Mouse (Mus musculus): ENCODE results near the gene Rin3. TPM values are rescaled to one million over a fixed set of nuclear protein-coding genes. Genes with fewer than 3 reads are reported as not detected.
A peak's percentile ranks its signal among the peaks of the same experiment; 100 is the strongest.

Gene Rin3
- polyA plus RNA-seq, 1 experiment from 2014 or later = 12.5 TPM

- H3K27ac ChIP-seq (replicated peaks; ENCODE audit: low read depth, low read length) = no peak overlapping the region
- H3K4me3 ChIP-seq (ENCODE audit: low read depth, low read length) = peak overlapping the region; percentile 60
- no peaks in the 10 kb centered on the region for H3K27me3 ChIP-seq (replicated peaks; ENCODE audit: control insufficient read depth, insufficient read depth, low read length)
- no peaks in the 10 kb centered on the region for H3K9me3 ChIP-seq (ENCODE audit: control insufficient read depth, low read length)
- H3K4me1 ChIP-seq (ENCODE audit: control insufficient read depth, insufficient read depth, low read length) = peaks cover 25% of the 10 kb centered on the region
- no peak for ATAC-seq (ENCODE audit: low read depth)
- peak overlapping the region; percentile 97 for H3K4me2 ChIP-seq (ENCODE audit: low read depth, low read length)
- peak overlapping the region; percentile 81; the same call in 1 of the 2 replicates for H3K9ac ChIP-seq (ENCODE audit: low read depth, low read length)
- DNase-seq (ENCODE audit: low spot score) = no peak
- H3K36me3 ChIP-seq (ENCODE audit: control insufficient read depth, insufficient read depth, low read length) = no peaks in the 10 kb centered on the region
- WGBS = 49% methylated on average over 3 of the region's 3 CpGs
These were observed 1.8 kb downstream of the Rin3 start for GRCm38 (mm10) chr12:102284618-102285159.

- Histone ChIP-seq H3K36me3 (ENCODE audit: control insufficient read depth, insufficient read depth, low read length) (no peaks in the 10 kb centered on the region), H3K4me2 (ENCODE audit: low read depth, low read length) (no peak overlapping the region), H3K9me3 (ENCODE audit: control insufficient read depth, low read length) (no peaks in the 10 kb centered on the region), H3K4me1 (ENCODE audit: control insufficient read depth, insufficient read depth, low read length) (peaks cover 25% of the 10 kb centered on the region), H3K27me3 (replicated peaks; ENCODE audit: control insufficient read depth, insufficient read depth, low read length) (no peaks in the 10 kb centered on the region), H3K27ac (replicated peaks; ENCODE audit: low read depth, low read length) (no peak overlapping the region), H3K4me3 (ENCODE audit: low read depth, low read length) (no peak overlapping the region), H3K9ac (ENCODE audit: low read depth, low read length) (no peak overlapping the region)
- no peak for DNase-seq (ENCODE audit: low spot score)
- ATAC-seq (ENCODE audit: low read depth) = no peak
- 74% methylated on average over 6 of the region's 6 CpGs for WGBS
These were observed 2.5 kb downstream of the Rin3 start for GRCm38 (mm10) chr12:102285318-102285717.

GRCm38 (mm10) chr12:102285779-102286178 is 2.9 kb downstream of the Rin3 start:
- Histone ChIP-seq H3K27me3 (replicated peaks; ENCODE audit: control insufficient read depth, insufficient read depth, low read length) (no peaks in the 10 kb centered on the region), H3K9me3 (ENCODE audit: control insufficient read depth, low read length) (no peaks in the 10 kb centered on the region), H3K9ac (ENCODE audit: low read depth, low read length) (no peak overlapping the region), H3K4me1 (ENCODE audit: control insufficient read depth, insufficient read depth, low read length) (peaks cover 25% of the 10 kb centered on the region), H3K27ac (replicated peaks; ENCODE audit: low read depth, low read length) (no peak overlapping the region), H3K4me3 (ENCODE audit: low read depth, low read length) (no peak overlapping the region), H3K4me2 (ENCODE audit: low read depth, low read length) (no peak overlapping the region), H3K36me3 (ENCODE audit: control insufficient read depth, insufficient read depth, low read length) (no peaks in the 10 kb centered on the region)
- ATAC-seq (ENCODE audit: low read depth) = no peak
- DNase-seq (ENCODE audit: low spot score) = no peak
- WGBS = 69% methylated on average over 5 of the region's 5 CpGs

- Histone ChIP-seq H3K4me3 (ENCODE audit: low read depth, low read length) (no peak overlapping the region), H3K27me3 (replicated peaks; ENCODE audit: control insufficient read depth, insufficient read depth, low read length) (no peaks in the 10 kb centered on the region), H3K9ac (ENCODE audit: low read depth, low read length) (no peak overlapping the region; the same call in 1 of the 2 replicates), H3K27ac (replicated peaks; ENCODE audit: low read depth, low read length) (no peak overlapping the region), H3K36me3 (ENCODE audit: control insufficient read depth, insufficient read depth, low read length) (no peaks in the 10 kb centered on the region), H3K4me2 (ENCODE audit: low read depth, low read length) (no peak overlapping the region), H3K4me1 (ENCODE audit: control insufficient read depth, insufficient read depth, low read length) (peaks cover 30% of the 10 kb centered on the region), H3K9me3 (ENCODE audit: control insufficient read depth, low read length) (no peaks in the 10 kb centered on the region)
- WGBS = 75% methylated on average over 10 of the region's 10 CpGs
- DNase-seq (ENCODE audit: low spot score) = peak; percentile 44
- ATAC-seq (ENCODE audit: low read depth) = no peak
These were observed 4.0 kb downstream of the Rin3 start for GRCm38 (mm10) chr12:102286681-102287414.

GRCm38 (mm10) chr12:102287904-102288602 is 5.2 kb downstream of the Rin3 start:
- Histone ChIP-seq H3K4me2 (ENCODE audit: low read depth, low read length) (no peak overlapping the region), H3K36me3 (ENCODE audit: control insufficient read depth, insufficient read depth, low read length) (no peaks in the 10 kb centered on the region), H3K27ac (replicated peaks; ENCODE audit: low read depth, low read length) (no peak overlapping the region), H3K4me1 (ENCODE audit: control insufficient read depth, insufficient read depth, low read length) (peaks cover 38% of the 10 kb centered on the region), H3K27me3 (replicated peaks; ENCODE audit: control insufficient read depth, insufficient read depth, low read length) (no peaks in the 10 kb centered on the region), H3K9ac (ENCODE audit: low read depth, low read length) (no peak overlapping the region), H3K4me3 (ENCODE audit: low read depth, low read length) (no peak overlapping the region), H3K9me3 (ENCODE audit: control insufficient read depth, low read length) (no peaks in the 10 kb centered on the region)
- ATAC-seq (ENCODE audit: low read depth) = no peak
- 80% methylated on average over 6 of the region's 6 CpGs for WGBS
- DNase-seq (ENCODE audit: low spot score) = no peak

- Histone ChIP-seq H3K9me3 (ENCODE audit: control insufficient read depth, low read length) (no peaks in the 10 kb centered on the region), H3K27me3 (replicated peaks; ENCODE audit: control insufficient read depth, insufficient read depth, low read length) (no peaks in the 10 kb centered on the region), H3K4me2 (ENCODE audit: low read depth, low read length) (no peak overlapping the region), H3K4me1 (ENCODE audit: control insufficient read depth, insufficient read depth, low read length) (peaks cover 35% of the 10 kb centered on the region), H3K27ac (replicated peaks; ENCODE audit: low read depth, low read length) (no peak overlapping the region), H3K36me3 (ENCODE audit: control insufficient read depth, insufficient read depth, low read length) (no peaks in the 10 kb centered on the region), H3K4me3 (ENCODE audit: low read depth, low read length) (no peak overlapping the region), H3K9ac (ENCODE audit: low read depth, low read length) (no peak overlapping the region)
- ATAC-seq (ENCODE audit: low read depth) (no peak), DNase-seq (ENCODE audit: low spot score) (no peak)
- WGBS = 47% methylated on average over 2 of the region's 2 CpGs
These were observed 6.0 kb downstream of the Rin3 start for GRCm38 (mm10) chr12:102288846-102289245.

GRCm38 (mm10) chr12:102289568-102289967 is 6.7 kb downstream of the Rin3 start:
- H3K36me3 ChIP-seq (ENCODE audit: control insufficient read depth, insufficient read depth, low read length) = no peaks in the 10 kb centered on the region
- ATAC-seq (ENCODE audit: low read depth) = no peak
- H3K27ac ChIP-seq (replicated peaks; ENCODE audit: low read depth, low read length) = no peak overlapping the region
- no peak for DNase-seq (ENCODE audit: low spot score)
- peaks cover 33% of the 10 kb centered on the region for H3K4me1 ChIP-seq (ENCODE audit: control insufficient read depth, insufficient read depth, low read length)
- 91% methylated on average over 1 of the region's 1 CpGs for WGBS
- H3K9me3 ChIP-seq (ENCODE audit: control insufficient read depth, low read length) = no peaks in the 10 kb centered on the region
- no peak overlapping the region for H3K9ac ChIP-seq (ENCODE audit: low read depth, low read length)
- H3K4me3 ChIP-seq (ENCODE audit: low read depth, low read length) = no peak overlapping the region
- no peak overlapping the region for H3K4me2 ChIP-seq (ENCODE audit: low read depth, low read length)
- H3K27me3 ChIP-seq (replicated peaks; ENCODE audit: control insufficient read depth, insufficient read depth, low read length) = no peaks in the 10 kb centered on the region

- no peaks in the 10 kb centered on the region for H3K27me3 ChIP-seq (replicated peaks; ENCODE audit: control insufficient read depth, insufficient read depth, low read length)
- no peaks in the 10 kb centered on the region for H3K9me3 ChIP-seq (ENCODE audit: control insufficient read depth, low read length)
- ATAC-seq (ENCODE audit: low read depth) = no peak
- no peak overlapping the region for H3K4me3 ChIP-seq (ENCODE audit: low read depth, low read length)
- no peak overlapping the region for H3K9ac ChIP-seq (ENCODE audit: low read depth, low read length)
- no peak overlapping the region for H3K27ac ChIP-seq (replicated peaks; ENCODE audit: low read depth, low read length)
- 87% methylated on average over 2 of the region's 2 CpGs for WGBS
- H3K4me2 ChIP-seq (ENCODE audit: low read depth, low read length) = no peak overlapping the region
- H3K36me3 ChIP-seq (ENCODE audit: control insufficient read depth, insufficient read depth, low read length) = no peaks in the 10 kb centered on the region
- DNase-seq (ENCODE audit: low spot score) = no peak
- peaks cover 26% of the 10 kb centered on the region for H3K4me1 ChIP-seq (ENCODE audit: control insufficient read depth, insufficient read depth, low read length)
These were observed 7.8 kb downstream of the Rin3 start for GRCm38 (mm10) chr12:102290662-102291061.
